ENCODE assay signal across 7 mouse cellular contexts in genomic region chr17:47225306-47226269, GRCm38 (mm10).
DNase-seq lines count a peak whose midpoint lies in the region; ATAC-seq and TF ChIP-seq lines count a peak whose summit lies in the region.

No protein-coding gene starts in this region.

- intact Hi-C loops in gastrocnemius, postnatal 14 days (cut with DNase I; ENCODE audit: low total_unique reads), result no loop called here

- no peaks in the 10 kb centered on the region for H3K27me3 ChIP-seq in thymus, adult 2 months (ENCODE audit: control insufficient read depth, insufficient read depth, low read length)

- H3K4me3 ChIP-seq in thymus, adult 2 months (ENCODE audit: control insufficient read depth, insufficient read depth, low read length), result no peak overlapping the region

- peak; percentile 69 for ATAC-seq in inflammation-experienced regulatory T-cells, adult 6 months

- H3K4me1 ChIP-seq in thymus, adult 2 months (replicated peaks; ENCODE audit: control insufficient read depth, insufficient read depth, low read length), result peaks cover 26% of the 10 kb centered on the region

- no peak for DNase-seq in thymus, adult 2 months
- DNase-seq in thymus, postnatal 14 days, result no peak
- peak; percentile 32 for DNase-seq in adrenal gland, postnatal 25 days
- DNase-seq in ovary, adult 18-20 months (ENCODE audit: low spot score), result peak; percentile 37
- no peak for DNase-seq in gastrocnemius, postnatal 14 days
- DNase-seq in gastrocnemius, postnatal 25 days, result no peak

- 43% methylated on average over 18 of the region's 18 CpGs for WGBS in thymus, adult 2 months

- no peak overlapping the region for H3K27ac ChIP-seq in thymus, adult 2 months (ENCODE audit: control insufficient read depth, insufficient read depth, low read length)

- TF ChIP-seq CTCF in thymus, adult 2 months (IDR thresholded peaks at IDR 0.05; ENCODE audit: borderline replicate concordance, control insufficient read depth, extremely low read depth, insufficient read depth, low read length, poor library complexity), result peak; percentile 9; the same call in 1 of the 2 replicates

- no peaks in the 10 kb centered on the region for H3K36me3 ChIP-seq in thymus, adult 2 months (ENCODE audit: control insufficient read depth, insufficient read depth, low read length)

- TF ChIP-seq POLR2A in thymus, adult 2 months (IDR thresholded peaks at IDR 0.05; ENCODE audit: control insufficient read depth, extremely low read depth, insufficient read depth, low read length, poor library complexity), result no peak

Comparison
In these comparisons a context has a peak if more than half of its experiments do, and no peak if none do; other contexts are left out.
1. DNase-seq: peak in adrenal gland, postnatal 25 days (single experiment) and ovary, adult 18-20 months (single experiment); none in thymus, adult 2 months (single experiment), thymus, postnatal 14 days (single experiment), gastrocnemius, postnatal 14 days (single experiment) and gastrocnemius, postnatal 25 days (single experiment).